Mouse (Mus musculus) embryonic facial prominence, embryonic 14.5 days (tissue): ENCODE measurements at regions not wholly inside any gene's neighbourhood (a gene's known extent, or its start where the extent isn't known, plus 50 kb on each side); places are given as distances from the start of the nearest gene placed in this dataset.

Experiments
- ATAC-seq: fragments of 200-750 bp; cut with Nextera tagmentation; 2 replicates; pipeline ENCODE4 v1.8.0; 2017; ENCODE audit warnings: low read depth, moderate number of reproducible peaks, moderate TSS enrichment
- DNase-seq: peaks from one replicate; pipeline ENCODE4 v3.0.0-alpha.2; 2015; ENCODE audit warnings: low spot score
- H3K27ac ChIP-seq: fragments of 300-500 bp; sonication (generic); replicated peaks from 2 replicates; pipeline ENCODE4 v1.5.1; 2014; ENCODE audit warnings: low read depth, mild to moderate bottlenecking, low read length, moderate library complexity
- H3K27me3 ChIP-seq: fragments of 300-500 bp; sonication (generic); replicated peaks from 2 replicates; pipeline ENCODE4 v1.6.1; 2014; ENCODE audit warnings: low read length; ENCODE audit not compliant: control insufficient read depth, insufficient read depth
- H3K36me3 ChIP-seq: fragments of 300-500 bp; sonication (generic); 2 replicates; pipeline ENCODE4 v1.6.1; 2014; ENCODE audit warnings: low read length, mixed read lengths; ENCODE audit not compliant: control insufficient read depth, insufficient read depth
- H3K4me1 ChIP-seq: fragments of 300-500 bp; sonication (generic); 2 replicates; pipeline ENCODE4 v1.6.1; 2014; ENCODE audit warnings: antibody characterized with exemption, low read length; ENCODE audit not compliant: control insufficient read depth, insufficient read depth
- H3K4me2 ChIP-seq: fragments of 300-500 bp; sonication (generic); 2 replicates; pipeline ENCODE4 v1.6.1; 2014; ENCODE audit warnings: low read depth, mild to moderate bottlenecking, low read length, moderate library complexity, mixed read lengths
- H3K4me3 ChIP-seq: fragments of 300-500 bp; sonication (generic); 2 replicates; pipeline ENCODE4 v1.5.1; 2014; ENCODE audit warnings: low read depth, mild to moderate bottlenecking, low read length
- H3K9ac ChIP-seq: fragments of 300-500 bp; sonication (generic); 2 replicates; pipeline ENCODE4 v1.6.1; 2014; ENCODE audit warnings: low read depth, mild to moderate bottlenecking, low read length, moderate library complexity, mixed read lengths
- H3K9me3 ChIP-seq: fragments of 300-500 bp; sonication (generic); 2 replicates; pipeline ENCODE4 v1.6.1; 2016; ENCODE audit warnings: low read length; ENCODE audit not compliant: control insufficient read depth
- WGBS: fragments of 180-500 bp; shearing (Covaris S2); extraction: QIAGEN DNeasy Blood & Tissue Kit; methylation state at CpG from one replicate; pipeline ENCODE4 v1.1.7; 2014; 5-methylcytosine and 5-hydroxymethylcytosine counted together

- Histone ChIP-seq H3K36me3 (no peaks in the 10 kb centered on the region), H3K4me1 (no peaks in the 10 kb centered on the region), H3K9me3 (no peaks in the 10 kb centered on the region), H3K9ac (no peak overlapping the region), H3K4me2 (no peak overlapping the region), H3K27me3 (no peaks in the 10 kb centered on the region), H3K4me3 (no peak overlapping the region), H3K27ac (no peak overlapping the region)
- 43% methylated on average over 13 of the region's 13 CpGs for WGBS
- DNase-seq (no peak), ATAC-seq (no peak; the same call in 1 of the 2 replicates)
Measured at GRCm38 (mm10) chr17:9751348-9752170, 82.0 kb upstream of the Pabpc6 start.

- Histone ChIP-seq H3K9ac (no peak overlapping the region), H3K4me1 (no peaks in the 10 kb centered on the region), H3K27ac (no peak overlapping the region), H3K36me3 (no peaks in the 10 kb centered on the region), H3K9me3 (no peaks in the 10 kb centered on the region), H3K27me3 (no peaks in the 10 kb centered on the region), H3K4me2 (no peak overlapping the region), H3K4me3 (no peak overlapping the region)
- 91% methylated on average over 8 of the region's 8 CpGs for WGBS
- DNase-seq (no peak), ATAC-seq (no peak)
Measured at GRCm38 (mm10) chr17:9750046-9750445, 80.5 kb upstream of the Pabpc6 start.

- no peak overlapping the region for H3K4me2 ChIP-seq
- WGBS, result 88% methylated on average over 3 of the region's 3 CpGs
Measured at GRCm38 (mm10) chr17:9749301-9749700, 79.8 kb upstream of the Pabpc6 start.

GRCm38 (mm10) chr17:9747893-9748292, 78.4 kb upstream of the Pabpc6 start:
- DNase-seq, result peak; percentile 38
- H3K27ac ChIP-seq, result no peak overlapping the region
- no peaks in the 10 kb centered on the region for H3K27me3 ChIP-seq
- no peak overlapping the region for H3K9ac ChIP-seq
- WGBS, result 63% methylated on average over 2 of the region's 2 CpGs
- H3K36me3 ChIP-seq, result no peaks in the 10 kb centered on the region
- ATAC-seq, result no peak
- H3K4me2 ChIP-seq, result no peak overlapping the region
- H3K4me3 ChIP-seq, result no peak overlapping the region
- H3K9me3 ChIP-seq, result no peaks in the 10 kb centered on the region
- no peaks in the 10 kb centered on the region for H3K4me1 ChIP-seq

More at GRCm38 (mm10) chr17:9749301-9749700, 79.8 kb upstream of the Pabpc6 start:
- H3K4me3 ChIP-seq, result no peak overlapping the region
- no peaks in the 10 kb centered on the region for H3K27me3 ChIP-seq
- H3K9ac ChIP-seq, result no peak overlapping the region
- H3K9me3 ChIP-seq, result no peaks in the 10 kb centered on the region
- no peaks in the 10 kb centered on the region for H3K4me1 ChIP-seq
- H3K27ac ChIP-seq, result no peak overlapping the region
- no peaks in the 10 kb centered on the region for H3K36me3 ChIP-seq
- DNase-seq (no peak), ATAC-seq (no peak)

GRCm38 (mm10) chr17:9743342-9743741, 73.8 kb upstream of the Pabpc6 start:
- H3K4me3 ChIP-seq, result no peak overlapping the region
- ATAC-seq (no peak), DNase-seq (no peak)
- no peak overlapping the region for H3K27ac ChIP-seq
- whole genome bisulfite sequencing, result 75% methylated on average over 5 of the region's 5 CpGs
- H3K36me3 ChIP-seq, result no peaks in the 10 kb centered on the region
- no peaks in the 10 kb centered on the region for H3K27me3 ChIP-seq
- no peak overlapping the region for H3K9ac ChIP-seq
- no peaks in the 10 kb centered on the region for H3K9me3 ChIP-seq
- H3K4me1 ChIP-seq, result no peaks in the 10 kb centered on the region
- H3K4me2 ChIP-seq, result no peak overlapping the region

- no peak overlapping the region for H3K4me3 ChIP-seq
- ATAC-seq, result no peak
- no peak overlapping the region for H3K4me2 ChIP-seq
- WGBS, result 82% methylated on average over 5 of the region's 5 CpGs
- DNase-seq, result no peak
- no peaks in the 10 kb centered on the region for H3K27me3 ChIP-seq
- no peaks in the 10 kb centered on the region for H3K36me3 ChIP-seq
- no peaks in the 10 kb centered on the region for H3K9me3 ChIP-seq
- no peak overlapping the region for H3K27ac ChIP-seq
- no peaks in the 10 kb centered on the region for H3K4me1 ChIP-seq
- no peak overlapping the region for H3K9ac ChIP-seq
Measured at GRCm38 (mm10) chr17:9741321-9741720, 71.8 kb upstream of the Pabpc6 start.

GRCm38 (mm10) chr17:9729020-9729419, 59.5 kb upstream of the Pabpc6 start:
- no peaks in the 10 kb centered on the region for H3K4me1 ChIP-seq
- H3K4me3 ChIP-seq, result no peak overlapping the region
- H3K27ac ChIP-seq, result no peak overlapping the region
- H3K9me3 ChIP-seq, result no peaks in the 10 kb centered on the region
- H3K9ac ChIP-seq, result no peak overlapping the region
- 64% methylated on average over 3 of the region's 3 CpGs for WGBS
- no peak for DNase-seq
- H3K4me2 ChIP-seq, result no peak overlapping the region
- H3K36me3 ChIP-seq, result no peaks in the 10 kb centered on the region
- H3K27me3 ChIP-seq, result no peaks in the 10 kb centered on the region
- ATAC-seq, result no peak

GRCm38 (mm10) chr17:9725704-9726469, 56.4 kb upstream of the Pabpc6 start:
- DNase-seq, result no peak
- 0 out of 2 replicates have a peak, but pooled peaks have one; percentile 18 for ATAC-seq
- H3K4me3 ChIP-seq, result no peak overlapping the region

More at GRCm38 (mm10) chr17:9725704-9726469, 56.4 kb upstream of the Pabpc6 start:
- no peaks in the 10 kb centered on the region for H3K27me3 ChIP-seq
- H3K9ac ChIP-seq, result no peak overlapping the region
- no peaks in the 10 kb centered on the region for H3K9me3 ChIP-seq
- no peaks in the 10 kb centered on the region for H3K36me3 ChIP-seq
- H3K27ac ChIP-seq, result no peak overlapping the region
- no peaks in the 10 kb centered on the region for H3K4me1 ChIP-seq
- no peak overlapping the region for H3K4me2 ChIP-seq
- 46% methylated on average over 10 of the region's 10 CpGs for WGBS
